Mouse (Mus musculus): Measurements from ENCODE around the gene Rasal1.

Rasal1 gene

GRCm38 (mm10) chr5:120690417-120690816 is 41.8 kb downstream of the Rasal1 start:
- no peak for DNase-seq (ENCODE audit: extremely low read depth, low read depth, low spot score)

DNA sequence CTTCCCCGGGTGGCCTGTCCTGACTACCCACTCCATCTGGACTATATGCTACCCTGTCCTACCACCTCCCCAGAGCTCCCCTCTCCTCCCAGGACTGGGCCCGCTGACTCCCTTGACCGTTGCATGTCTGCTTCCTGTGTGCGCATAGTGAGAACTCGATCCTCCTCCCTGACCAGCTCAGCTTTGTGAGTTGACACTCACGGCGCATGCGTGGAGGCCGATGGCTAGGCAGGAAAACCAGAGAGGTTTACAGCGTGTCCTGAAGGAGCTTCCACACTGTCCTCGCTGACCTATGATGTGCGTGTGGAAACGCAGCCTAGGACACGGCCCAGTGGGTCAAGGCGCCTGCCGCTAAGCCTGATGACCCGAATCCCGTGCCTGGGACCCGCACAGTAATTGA is 43.4 kb downstream of the Rasal1 start:
- no peak for DNase-seq (ENCODE audit: extremely low read depth, low read depth, low spot score)

- no peak for DNase-seq (ENCODE audit: extremely low read depth, low read depth, low spot score)
These were observed 45.5 kb downstream of the Rasal1 start for GRCm38 (mm10) chr5:120693931-120694694.

DNA sequence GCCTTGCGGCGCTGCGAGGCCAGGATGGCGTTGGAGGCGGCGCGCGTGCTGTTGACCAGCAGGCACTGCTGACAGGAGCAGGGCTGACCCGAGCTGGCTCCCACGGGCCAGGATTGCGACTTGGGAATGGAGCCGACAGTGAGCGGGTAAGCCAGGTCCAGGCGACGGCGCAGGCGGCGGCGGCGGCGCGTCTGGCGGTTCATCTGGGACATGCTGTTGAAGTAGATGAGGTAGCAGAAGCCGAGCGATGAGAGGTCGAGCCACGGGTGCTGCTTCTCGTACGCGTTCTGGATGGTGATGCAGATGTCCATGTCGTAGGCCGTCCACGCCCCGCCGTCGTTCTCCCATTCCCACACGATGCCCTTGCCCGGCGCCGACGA is 46.1 kb downstream of the Rasal1 start:
- DNase-seq (ENCODE audit: extremely low read depth, low read depth, low spot score): no peak

DNA sequence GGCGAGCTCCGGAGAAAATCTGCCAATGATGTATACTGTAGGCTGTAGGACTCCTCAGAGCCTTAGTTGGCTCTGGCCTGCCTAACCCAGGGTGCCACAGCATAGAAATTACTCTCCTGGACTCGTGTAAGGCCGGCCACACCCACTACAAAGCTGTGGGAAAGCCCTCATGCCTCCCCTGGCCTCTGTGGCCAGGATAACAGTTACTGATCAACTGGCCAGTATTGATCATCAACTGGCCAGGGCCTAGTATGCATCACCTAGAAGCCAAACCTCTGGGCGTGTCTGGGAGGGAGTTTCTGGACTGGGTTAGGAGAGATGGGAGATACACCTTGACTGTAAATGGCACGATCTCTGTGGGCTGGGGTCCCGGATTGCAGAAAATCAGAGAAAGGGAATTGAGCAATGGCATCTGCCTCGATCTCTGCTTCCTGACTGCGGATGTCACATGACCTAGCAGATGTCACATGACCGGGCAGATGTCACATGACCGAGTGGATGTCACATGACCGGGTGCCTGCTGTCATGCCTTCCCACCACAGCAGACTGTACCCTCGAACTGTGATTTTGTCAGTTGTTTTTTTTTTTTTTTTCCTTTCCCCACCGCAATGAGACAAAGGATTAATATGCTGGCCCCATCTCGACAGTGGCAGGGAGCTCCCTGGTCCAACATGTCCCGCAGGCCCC is 47.6 kb downstream of the Rasal1 start:
- no peak for DNase-seq (ENCODE audit: extremely low read depth, low read depth, low spot score)

GRCm38 (mm10) chr5:120696865-120697264 is 48.3 kb downstream of the Rasal1 start:
- DNase-seq (ENCODE audit: extremely low read depth, low read depth, low spot score): no peak

GRCm38 (mm10) chr5:120698181-120698580 is 49.6 kb downstream of the Rasal1 start:
- no peak for DNase-seq (ENCODE audit: extremely low read depth, low read depth, low spot score)

GRCm38 (mm10) chr5:120698801-120699391 is 50.3 kb downstream of the Rasal1 start:
- no peak for DNase-seq (ENCODE audit: extremely low read depth, low read depth, low spot score)

GRCm38 (mm10) chr5:120700996-120701790 is 52.6 kb downstream of the Rasal1 start:
- no peak for DNase-seq (ENCODE audit: extremely low read depth, low read depth, low spot score)

GRCm38 (mm10) chr5:120702421-120702820 is 53.8 kb downstream of the Rasal1 start:
- DNase-seq (ENCODE audit: extremely low read depth, low read depth, low spot score): no peak

GRCm38 (mm10) chr5:120702969-120703368 is 54.4 kb downstream of the Rasal1 start:
- peak; percentile 14 for DNase-seq (ENCODE audit: extremely low read depth, low read depth, low spot score)

DNA sequence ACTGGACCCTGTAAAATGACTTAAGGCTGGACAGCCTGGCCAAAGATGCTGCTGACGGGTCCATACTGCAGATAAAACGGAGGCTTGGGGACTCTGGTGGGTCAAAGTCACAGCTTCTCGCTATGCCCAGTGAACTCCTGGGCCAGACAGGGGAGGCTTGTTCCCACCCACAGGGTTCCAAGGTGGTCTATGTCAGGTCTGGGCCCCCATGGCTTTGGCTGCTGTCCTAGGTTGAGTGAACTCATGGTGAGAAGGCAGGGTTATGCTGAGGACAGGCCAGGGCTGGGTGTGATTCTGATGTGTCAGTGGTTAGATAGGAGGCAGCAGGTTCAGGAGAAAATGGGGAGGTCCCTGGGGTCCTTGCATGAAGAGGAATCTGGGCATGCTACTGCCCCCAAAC is 55.0 kb downstream of the Rasal1 start:
- no peak for DNase-seq (ENCODE audit: extremely low read depth, low read depth, low spot score)

DNA sequence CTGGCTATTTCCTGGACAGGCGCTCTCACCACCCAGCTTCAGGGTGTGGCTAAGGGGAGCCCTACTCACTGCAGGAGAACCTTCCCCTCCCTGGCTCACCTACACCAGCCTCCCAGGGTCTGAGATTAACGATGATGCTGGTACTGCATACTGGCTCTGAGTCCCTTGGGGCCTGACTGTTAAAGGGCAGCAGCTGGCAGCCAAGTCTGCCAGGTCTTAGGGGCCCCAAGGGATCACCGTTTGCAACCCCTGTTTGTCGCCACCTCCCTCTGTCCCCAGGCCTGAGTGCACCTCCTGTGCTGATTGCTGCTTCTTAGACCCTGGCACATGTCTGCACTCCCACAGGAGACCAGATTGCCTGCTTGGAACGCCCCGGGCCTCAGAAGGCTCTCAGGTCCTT is 55.8 kb downstream of the Rasal1 start:
- DNase-seq (ENCODE audit: extremely low read depth, low read depth, low spot score): no peak

GRCm38 (mm10) chr5:120706541-120706940 is 57.9 kb downstream of the Rasal1 start:
- DNase-seq (ENCODE audit: extremely low read depth, low read depth, low spot score): no peak

DNA sequence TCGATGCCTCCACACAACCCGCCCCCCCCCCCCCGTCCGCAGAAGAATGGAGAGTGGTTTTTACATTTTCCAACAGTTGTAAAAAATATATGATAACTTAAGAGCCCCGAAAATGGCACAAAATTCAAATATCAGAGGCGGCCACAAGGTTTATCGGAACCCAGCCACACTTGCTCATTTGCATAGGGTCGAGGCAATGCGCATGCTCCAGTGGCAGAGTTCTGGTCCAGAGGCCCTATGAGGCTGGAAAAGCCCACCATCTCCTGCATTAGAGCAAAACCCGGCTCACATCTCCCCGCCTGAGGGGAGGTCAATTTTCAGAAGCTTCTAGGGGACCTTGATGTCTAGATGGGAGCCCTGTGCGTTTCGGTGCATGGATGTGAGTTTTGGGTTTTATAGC is 58.4 kb downstream of the Rasal1 start:
- no peak for DNase-seq (ENCODE audit: extremely low read depth, low read depth, low spot score)

DNA sequence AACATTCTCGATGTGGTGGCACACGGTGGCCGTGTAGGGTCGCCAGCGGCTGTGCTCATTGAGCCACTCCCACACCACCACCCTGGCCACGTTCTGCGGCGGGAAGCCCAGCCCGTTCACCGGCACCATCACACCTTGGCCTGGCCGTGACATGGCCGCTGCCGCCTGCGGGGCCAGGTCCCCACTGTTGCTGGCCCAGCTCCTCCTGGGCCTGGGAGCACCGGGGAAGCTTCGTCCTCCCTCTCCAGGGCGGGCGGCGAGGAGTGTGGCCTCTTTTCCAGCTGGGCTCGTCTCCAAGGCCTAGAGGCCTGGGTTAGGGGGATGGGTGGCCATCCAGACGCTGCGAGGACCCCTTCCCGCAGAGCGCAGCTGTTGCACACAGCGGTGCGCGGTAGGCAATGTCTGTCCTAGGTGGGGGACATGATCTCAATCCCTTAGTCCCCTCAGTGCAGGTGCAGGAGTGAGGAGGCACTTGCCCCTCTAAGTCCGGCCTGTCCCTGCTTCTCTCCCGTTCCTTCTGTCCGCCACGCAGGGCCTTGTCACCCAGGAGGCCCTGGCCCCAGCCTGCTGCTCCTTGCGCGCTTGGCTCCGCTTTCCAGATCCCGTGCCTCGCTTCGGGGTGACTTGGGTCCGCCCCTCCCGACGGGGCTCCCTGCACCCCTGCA is 61.7 kb downstream of the Rasal1 start:
- no peak for DNase-seq (ENCODE audit: extremely low read depth, low read depth, low spot score)

DNA sequence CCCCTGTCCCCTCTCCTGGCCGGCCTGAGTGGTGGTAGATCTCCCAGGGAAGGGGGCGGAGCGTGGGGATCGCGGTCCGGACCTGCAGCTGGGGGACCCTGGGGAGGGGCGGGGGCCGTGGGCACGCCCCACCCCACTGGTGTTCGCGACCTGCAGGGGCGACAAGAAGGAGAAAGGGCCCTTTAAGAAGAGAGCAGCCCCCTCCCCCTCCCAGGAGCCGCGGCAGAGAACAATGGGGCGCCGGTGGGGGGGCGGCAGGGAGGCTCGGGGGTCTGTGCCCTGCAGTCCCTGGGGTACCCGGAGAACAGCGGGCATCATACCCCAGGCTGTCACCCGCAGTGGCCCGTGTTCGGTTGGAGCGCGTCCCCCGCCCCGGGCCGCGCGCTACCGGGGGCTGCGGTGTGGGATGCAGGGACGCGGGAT is 62.2 kb downstream of the Rasal1 start:
- no peak for DNase-seq (ENCODE audit: extremely low read depth, low read depth, low spot score)

GRCm38 (mm10) chr5:120711416-120711815 is 62.8 kb downstream of the Rasal1 start:
- DNase-seq (ENCODE audit: extremely low read depth, low read depth, low spot score): no peak

DNA sequence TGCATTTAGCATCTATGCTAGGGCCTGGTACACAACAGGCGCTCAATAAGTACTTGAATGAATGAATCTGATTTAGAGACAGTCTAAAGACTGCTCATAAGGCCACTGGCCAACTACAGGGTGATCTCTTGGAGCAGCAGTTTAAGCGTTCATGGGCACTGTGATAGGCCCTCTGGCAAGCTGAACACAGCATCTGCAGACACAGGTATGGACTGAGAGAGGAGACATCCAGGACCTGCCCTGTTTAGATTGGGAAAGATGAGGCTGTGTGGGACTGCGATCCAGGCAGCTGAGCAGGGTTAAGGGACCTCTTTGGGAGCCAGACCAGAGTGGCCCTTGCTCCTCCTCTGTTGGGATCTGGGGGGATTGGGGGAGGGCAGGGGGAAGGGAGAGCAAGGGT is 63.2 kb downstream of the Rasal1 start, which contains the start of gene Dtx1:
Gene Dtx1, minus strand, starts transcription at position 101 of the 400 bp plus-strand sequence.
- DNase-seq (ENCODE audit: extremely low read depth, low read depth, low spot score): no peak

- no peak for DNase-seq (ENCODE audit: extremely low read depth, low read depth, low spot score)
These were observed 64.1 kb downstream of the Rasal1 start for GRCm38 (mm10) chr5:120712721-120713120.

GRCm38 (mm10) chr5:120714314-120714713 is 65.7 kb downstream of the Rasal1 start:
- DNase-seq (ENCODE audit: extremely low read depth, low read depth, low spot score): no peak

Measured in fat pad, adult 2 months (tissue).